Mouse (Mus musculus): Measurements from ENCODE around the gene Olfr810.

Gene Olfr810

DNA sequence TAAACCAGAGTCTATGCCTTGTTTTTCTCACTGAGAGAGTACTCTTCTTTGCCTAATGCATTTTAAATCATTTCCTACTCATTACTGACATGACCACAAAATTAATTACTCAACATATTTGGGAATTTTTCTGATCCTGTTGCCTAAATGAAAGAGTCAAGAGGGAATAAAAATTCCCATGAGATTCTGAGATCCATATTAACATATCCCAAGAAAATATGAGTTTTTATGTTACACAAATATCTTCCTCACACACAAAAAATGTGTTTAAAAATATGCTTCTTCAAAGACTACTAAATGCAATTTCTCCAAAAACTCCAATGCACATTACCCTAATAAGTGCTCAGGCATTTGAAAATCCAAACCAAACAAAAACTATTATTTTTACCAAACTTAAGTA is at the start of gene Olfr810:
Olfr810 (minus strand) TSS at position 101 of the 400 bp plus-strand sequence.
- in situ Hi-C loops (cut with MboI, MseI), result no loop called here

DNA sequence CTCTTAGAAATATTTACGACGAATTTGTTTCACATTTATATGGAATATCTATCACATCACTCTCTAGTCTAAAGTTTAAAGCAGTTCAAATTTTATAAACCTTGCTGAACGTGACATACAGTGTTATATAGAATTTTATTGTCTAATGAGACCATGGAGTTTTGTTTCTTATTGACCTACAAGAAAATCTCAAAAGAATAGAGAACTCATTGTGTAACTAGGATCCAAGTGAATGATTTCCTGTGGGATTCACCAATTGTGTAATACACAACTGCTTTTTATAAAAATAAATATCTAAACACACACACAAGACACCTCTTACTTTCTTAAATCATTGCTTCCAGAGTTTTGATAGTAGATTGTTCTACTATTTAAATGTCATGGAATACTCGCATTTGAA is 9.6 kb upstream of the Olfr810 start, which contains the start of gene Olfr811:
Olfr811 (minus strand) TSS at position 101 of the 400 bp plus-strand sequence.
- in situ Hi-C loops (cut with MboI, MseI), result no loop called here

GRCm38 (mm10) chr10:129778123-129778522 is 16.6 kb downstream of the Olfr810 start:
- in situ Hi-C loops (cut with MboI, MseI), result no loop called here

GRCm38 (mm10) chr10:129774338-129774737 is 20.4 kb downstream of the Olfr810 start, which contains the start of gene Olfr809:
Gene Olfr809 (plus strand): TSS chr10:129774638.
- in situ Hi-C loops (cut with MboI, MseI), result no loop called here

DNA sequence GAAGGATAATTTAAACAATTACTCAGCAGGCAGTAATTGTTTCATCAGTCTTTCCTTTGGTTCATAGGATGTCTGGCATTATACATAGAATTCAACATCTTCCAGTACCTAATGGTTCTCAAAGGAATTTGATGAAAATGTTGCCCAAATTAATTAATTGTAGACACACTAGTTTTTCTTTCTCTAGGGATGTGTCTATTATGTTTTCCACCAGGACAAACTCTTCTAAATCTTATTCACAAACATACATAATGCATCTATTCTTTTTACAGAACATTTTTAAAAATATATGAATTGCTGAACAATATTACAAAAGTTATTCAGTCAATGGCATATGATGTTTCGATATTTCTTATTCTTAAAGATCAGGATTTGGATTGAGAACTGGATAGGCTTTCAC is 29.5 kb downstream of the Olfr810 start, which contains the start of gene Olfr808:
Olfr808 (plus strand) TSS at position 301 of the 400 bp plus-strand sequence.
- in situ Hi-C loops (cut with MboI, MseI), result no loop called here

DNA sequence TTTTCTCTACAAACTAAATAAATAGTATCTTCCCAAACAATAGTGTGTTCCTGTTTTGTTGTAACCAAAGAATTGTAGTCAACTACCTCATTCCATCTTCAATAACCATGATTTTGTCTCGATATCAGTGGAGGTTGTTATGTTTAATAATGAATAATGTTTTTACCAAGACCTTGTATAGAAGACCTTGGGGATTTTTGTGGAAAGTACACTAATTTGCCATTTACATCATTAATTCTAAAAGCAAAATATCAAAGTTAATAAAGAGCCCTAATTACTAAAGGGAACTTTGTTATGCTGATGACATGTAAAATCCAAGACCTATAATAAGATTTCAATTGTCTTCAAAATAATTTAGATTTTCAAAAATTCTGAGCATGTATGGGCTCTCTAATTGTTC is 37.0 kb downstream of the Olfr810 start, which contains the start of gene Olfr807:
Olfr807 (minus strand) TSS at position 101 of the 400 bp plus-strand sequence.
- in situ Hi-C loops (cut with MboI, MseI), result no loop called here

DNA sequence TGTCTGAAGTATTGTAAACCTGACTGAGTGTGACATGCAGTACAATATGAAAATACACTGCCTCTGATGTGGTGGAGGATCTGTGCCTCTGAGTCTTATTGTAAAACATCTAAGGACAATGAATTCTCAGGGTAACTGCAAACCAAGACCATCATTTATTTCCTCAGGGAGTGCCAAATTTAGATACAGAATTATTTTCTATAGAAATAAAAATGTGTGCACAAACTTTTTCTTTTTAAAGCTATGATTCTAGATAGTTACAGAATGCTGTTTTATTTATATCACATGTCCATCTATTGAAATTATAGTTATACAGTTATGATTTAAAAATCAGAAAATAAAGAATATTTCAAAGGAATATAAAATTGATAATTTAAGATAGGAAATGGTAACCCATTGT is 52.9 kb downstream of the Olfr810 start, which contains the start of gene Olfr806:
Olfr806 (minus strand) TSS at position 101 of the 400 bp plus-strand sequence.
- in situ Hi-C loops (cut with MboI, MseI), result no loop called here

Measured in regulatory T cell (primary cell).